Mouse (Mus musculus) kidney, postnatal 0 days (tissue): ENCODE results near the gene Hnrnpa2b1. TPM values are rescaled to one million over a fixed set of nuclear protein-coding genes. Genes with fewer than 3 reads are reported as not detected.

Experiments
- ATAC-seq: fragments of 200-750 bp; cut with Nextera tagmentation; replicated peaks from 2 replicates; pipeline ENCODE4 v1.8.0; 2017; ENCODE audit warnings: low read depth, moderate number of reproducible peaks, moderate TSS enrichment, moderate library complexity; ENCODE audit not compliant: low FRiP score
- DNase-seq: peaks from one replicate; pipeline ENCODE4 v3.0.0-alpha.2; 2016; ENCODE audit warnings: low spot score
- H3K27ac ChIP-seq: fragments of 300-500 bp; sonication (generic); 2 replicates; pipeline ENCODE4 v1.5.1; 2014; ENCODE audit warnings: mild to moderate bottlenecking
- H3K27me3 ChIP-seq: fragments of 300-500 bp; sonication (generic); 2 replicates; pipeline ENCODE4 v1.6.1; 2014; ENCODE audit warnings: low read length, mixed read lengths; ENCODE audit not compliant: insufficient read depth
- H3K36me3 ChIP-seq: fragments of 300-500 bp; sonication (generic); 2 replicates; pipeline ENCODE4 v1.6.1; 2014; ENCODE audit warnings: low read length, mixed read lengths; ENCODE audit not compliant: insufficient read depth
- H3K4me1 ChIP-seq: fragments of 300-500 bp; sonication (generic); replicated peaks from 2 replicates; pipeline ENCODE4 v1.6.1; 2014; ENCODE audit warnings: antibody characterized with exemption, low read length, mixed read lengths; ENCODE audit not compliant: insufficient read depth
- H3K4me2 ChIP-seq: fragments of 300-500 bp; sonication (generic); 2 replicates; pipeline ENCODE4 v1.6.1; 2014; ENCODE audit warnings: mild to moderate bottlenecking, low read length, moderate library complexity, mixed read lengths
- H3K4me3 ChIP-seq: fragments of 300-500 bp; sonication (generic); replicated peaks from 2 replicates; pipeline ENCODE4 v1.5.1; 2014; ENCODE audit warnings: low read depth, low read length
- H3K9ac ChIP-seq: fragments of 300-500 bp; sonication (generic); 2 replicates; pipeline ENCODE4 v1.6.1; 2014; ENCODE audit warnings: low read depth, low read length
- H3K9me3 ChIP-seq: fragments of 300-500 bp; sonication (generic); replicated peaks from 2 replicates; pipeline ENCODE4 v1.6.1; 2016; ENCODE audit warnings: low read length, inconsistent platforms, mixed read lengths
- CTCF ChIP-seq: IDR thresholded peaks from 2 replicates; pipeline ENCODE4 v1.5.1; 2016; ENCODE audit warnings: antibody characterized with exemption, low read depth, mild to moderate bottlenecking, moderate library complexity
- WGBS: fragments of 180-500 bp; shearing (Covaris S2); extraction: QIAGEN DNeasy Blood & Tissue Kit; methylation state at CpG from one replicate; pipeline ENCODE4 v1.1.7; 2014; 5-methylcytosine and 5-hydroxymethylcytosine counted together
- polyA plus RNA-seq: library from polyadenylated mRNA; unstranded; fragments of >200 nt; fragmentation: Nextera tagmentation; extraction: Ambion mirVana; gene quantifications from 2 replicates; pipeline ENCODE4 v1.2.1, GENCODE M21; 2015

Gene Hnrnpa2b1
- polyA plus RNA-seq, 1 experiment from 2014 or later, result 1,374 TPM

- DNase-seq (no peak), ATAC-seq (peak; percentile 34; the same call in 1 of the 2 replicates)
- no peaks in the 10 kb centered on the region for H3K27me3 ChIP-seq
- H3K9ac ChIP-seq, result no peak overlapping the region
- TF ChIP-seq CTCF, result no peak; the same call in 1 of the 2 replicates
- no peaks in the 10 kb centered on the region for H3K36me3 ChIP-seq
- H3K27ac ChIP-seq, result no peak overlapping the region
- H3K9me3 ChIP-seq, result no peaks in the 10 kb centered on the region
- no peak overlapping the region for H3K4me2 ChIP-seq
- H3K4me3 ChIP-seq, result no peak overlapping the region
- 27% methylated on average over 7 of the region's 7 CpGs for WGBS
- H3K4me1 ChIP-seq, result no peaks in the 10 kb centered on the region
Observed at GRCm38 (mm10) chr6:51452927-51453503, 16.7 kb downstream of the Hnrnpa2b1 start.

DNA sequence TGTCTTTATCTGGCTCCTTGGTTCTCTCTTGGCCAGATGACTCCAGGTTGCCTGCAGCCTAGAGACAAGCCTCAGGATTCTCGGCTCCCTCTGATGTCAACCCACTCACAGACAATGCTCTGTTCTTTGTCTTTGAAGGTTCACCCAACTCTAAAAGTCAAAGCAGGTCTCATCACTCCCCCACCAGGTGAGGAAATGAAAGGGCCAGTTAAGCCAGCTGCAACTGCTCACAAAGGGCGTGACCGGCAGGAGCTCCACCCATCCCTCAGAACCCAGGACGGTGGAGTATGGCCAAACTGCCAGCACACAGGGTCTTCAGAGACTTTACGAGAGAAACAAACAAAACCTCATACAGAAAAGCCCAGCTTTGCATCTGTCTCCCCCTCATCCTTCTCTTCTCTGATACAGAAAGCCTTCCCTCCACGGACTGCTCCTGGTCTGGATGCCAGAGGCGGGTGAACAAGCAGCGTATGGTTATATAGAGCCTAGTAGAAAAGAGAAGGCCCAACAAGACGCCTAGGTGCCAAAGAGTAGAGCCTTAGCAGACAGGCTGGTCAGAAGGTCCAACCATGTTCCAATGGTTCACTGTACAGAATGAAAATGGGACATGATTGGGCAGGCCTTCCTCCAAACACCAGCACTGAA, 27.4 kb downstream of the Hnrnpa2b1 start:
- no peaks in the 10 kb centered on the region for H3K4me1 ChIP-seq
- no peaks in the 10 kb centered on the region for H3K9me3 ChIP-seq
- TF ChIP-seq CTCF, result peak; percentile 24; the same call in 1 of the 2 replicates
- no peaks in the 10 kb centered on the region for H3K27me3 ChIP-seq
- H3K4me3 ChIP-seq, result no peak overlapping the region
- DNase-seq (no peak), ATAC-seq (no peak)
- 57% methylated on average over 9 of the region's 9 CpGs for WGBS
- H3K9ac ChIP-seq, result no peak overlapping the region
- no peaks in the 10 kb centered on the region for H3K36me3 ChIP-seq
- no peak overlapping the region for H3K4me2 ChIP-seq
- H3K27ac ChIP-seq, result no peak overlapping the region

DNA sequence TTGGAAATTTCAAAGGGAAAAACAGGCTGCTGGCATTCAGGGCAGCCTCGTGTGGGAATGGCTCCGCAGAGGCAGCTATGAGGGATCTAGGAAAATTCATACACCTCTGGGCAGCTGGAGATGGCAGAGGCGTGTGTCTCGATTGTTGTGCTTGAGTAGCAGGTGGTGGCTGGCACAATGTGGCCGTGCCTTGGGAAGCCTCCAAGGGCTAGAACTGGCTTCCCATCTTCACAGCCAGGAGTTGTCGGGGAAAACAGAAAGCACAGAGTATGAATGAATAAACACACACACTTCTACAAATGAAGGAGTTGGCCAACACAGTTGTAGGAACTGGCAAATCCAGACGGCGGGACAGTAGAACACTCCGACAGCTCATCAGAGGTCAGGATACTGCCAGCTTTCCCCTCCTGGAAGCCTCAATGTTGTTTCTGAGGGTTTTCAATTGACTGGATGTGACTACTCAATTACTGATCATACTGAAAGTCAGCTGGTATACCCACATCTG, 30.8 kb downstream of the Hnrnpa2b1 start:
- WGBS, result 90% methylated on average over 9 of the region's 9 CpGs
- DNase-seq, result no peak

GRCm38 (mm10) chr6:51437665-51438064, 32.0 kb downstream of the Hnrnpa2b1 start:
- no peak for TF ChIP-seq CTCF
- Histone ChIP-seq H3K4me1 (0 out of 2 replicates have a peak, but pooled peaks cover 4% of the 10 kb centered on the region), H3K27me3 (0 out of 2 replicates have a peak, but pooled peaks cover under 1% of the 10 kb centered on the region), H3K4me3 (no peak overlapping the region), H3K9me3 (no peaks in the 10 kb centered on the region), H3K36me3 (no peaks in the 10 kb centered on the region), H3K9ac (no peak overlapping the region), H3K4me2 (no peak overlapping the region), H3K27ac (no peak overlapping the region)
- 63% methylated on average over 4 of the region's 4 CpGs for WGBS
- ATAC-seq (no peak), DNase-seq (no peak)

More for the DNA sequence above, 30.8 kb downstream of the Hnrnpa2b1 start:
- Histone ChIP-seq H3K4me3 (no peak overlapping the region), H3K9ac (no peak overlapping the region), H3K9me3 (no peaks in the 10 kb centered on the region), H3K4me1 (no peaks in the 10 kb centered on the region), H3K4me2 (no peak overlapping the region), H3K27me3 (no peaks in the 10 kb centered on the region), H3K27ac (no peak overlapping the region), H3K36me3 (no peaks in the 10 kb centered on the region)
- ATAC-seq, result no peak
- TF ChIP-seq CTCF, result no peak

DNA sequence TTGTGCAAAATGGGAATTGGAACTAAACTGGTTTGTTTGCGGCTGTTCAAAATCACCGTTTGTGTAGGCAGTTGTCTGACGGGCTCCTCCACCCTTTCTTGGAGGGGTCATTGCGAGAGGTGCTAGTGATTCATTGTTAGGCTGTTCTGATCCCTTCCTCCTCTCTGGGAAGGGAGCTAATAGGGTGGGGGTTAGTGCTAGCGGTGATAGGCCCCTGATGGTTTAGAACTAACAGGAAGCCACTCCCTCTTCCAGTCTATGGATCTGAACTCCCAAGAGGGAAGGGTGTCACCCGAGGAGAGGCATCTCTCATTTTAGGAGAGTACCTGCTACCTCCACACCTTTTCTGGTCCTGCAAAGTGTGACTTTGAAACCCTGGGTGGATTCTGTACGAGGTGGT, 35.4 kb downstream of the Hnrnpa2b1 start:
- DNase-seq (no peak), ATAC-seq (no peak)
- TF ChIP-seq CTCF, result no peak
- 28% methylated on average over 7 of the region's 7 CpGs for WGBS
- Histone ChIP-seq H3K4me1 (0 out of 2 replicates have a peak, but pooled peaks cover 4% of the 10 kb centered on the region), H3K4me3 (no peak overlapping the region), H3K36me3 (no peaks in the 10 kb centered on the region), H3K27ac (no peak overlapping the region), H3K9me3 (no peaks in the 10 kb centered on the region), H3K9ac (no peak overlapping the region), H3K27me3 (peaks cover 8% of the 10 kb centered on the region; the same call in 1 of the 2 replicates), H3K4me2 (peak overlapping the region; percentile 89; the same call in 1 of the 2 replicates)

DNA sequence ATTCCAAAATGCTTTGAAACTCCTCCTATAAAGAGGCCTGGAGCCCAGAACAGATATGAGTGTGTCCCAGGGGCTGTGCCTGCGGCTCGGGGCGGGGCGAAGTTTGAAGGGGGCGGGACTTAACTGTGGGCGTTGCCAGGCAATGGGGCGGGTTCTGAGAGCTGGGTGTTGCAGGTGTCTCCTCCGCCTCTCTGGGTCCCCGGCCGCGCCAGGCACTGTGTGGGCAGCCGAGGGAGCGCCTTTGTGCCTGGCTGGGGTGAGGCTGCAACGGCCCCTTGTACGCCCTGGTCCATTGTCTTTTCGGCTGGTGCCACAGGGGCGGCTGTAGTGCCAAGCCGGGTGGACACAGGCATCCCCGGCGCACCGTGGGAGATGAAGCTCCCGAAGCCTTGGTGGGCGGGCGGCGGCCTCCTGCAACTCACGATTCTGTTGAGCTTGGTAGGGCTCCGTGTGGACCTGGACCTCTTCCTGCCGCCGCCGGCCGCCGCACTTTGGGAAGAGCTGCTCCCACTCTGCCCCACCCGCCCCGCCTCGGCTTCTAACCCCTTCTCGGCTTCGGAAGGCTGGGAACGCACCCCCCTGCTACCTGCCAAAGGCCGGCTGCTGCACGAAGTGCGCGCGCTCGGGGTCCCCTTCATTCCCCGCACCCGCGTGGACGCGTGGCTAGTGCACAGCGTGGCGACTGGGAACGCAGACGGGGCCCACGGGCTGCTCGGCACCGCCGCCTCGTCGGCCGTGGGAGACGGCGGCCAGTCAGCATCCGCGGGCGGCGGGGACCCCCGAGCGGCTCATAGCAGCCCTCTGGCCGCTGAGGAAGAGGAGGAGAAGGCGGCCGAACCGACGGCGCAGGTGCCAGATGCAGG, 36.9 kb downstream of the Hnrnpa2b1 start, which contains the start of gene Nfe2l3:
Gene Nfe2l3 (plus strand): TSS at position 136 of the 863 bp plus-strand sequence.
- WGBS, result under 1% methylated on average over 65 of the region's 74 CpGs
- Histone ChIP-seq H3K27ac (no peak within 1 kb of the TSS), H3K4me3 (peak within 1 kb of the TSS; percentile 44), H3K9ac (peak within 1 kb of the TSS; percentile 57), H3K4me1 (0 out of 2 replicates have a peak, but pooled peaks cover 4% of the 10 kb centered on the region), H3K9me3 (no peaks in the 10 kb centered on the region), H3K36me3 (no peaks in the 10 kb centered on the region), H3K4me2 (peak within 1 kb of the TSS; percentile 89), H3K27me3 (peaks cover 8% of the 10 kb centered on the region; the same call in 1 of the 2 replicates)
- ATAC-seq (peak; percentile 88), DNase-seq (peak; percentile 72)
- no peak for TF ChIP-seq CTCF
